22 mouse cellular contexts compared by ENCODE assay signal in genomic region chr2:156773470-156773869, GRCm38 (mm10). TPM values are rescaled to one million over a fixed set of nuclear protein-coding genes. Genes with fewer than 3 reads are reported as not detected.
"Had no signal": no experiment of that assay in that cellular context is flagged by ENCODE, and none has a peak within 500 bp of the region (broad histone marks: within the 10 kb centered on the region; RNA-seq: fewer than 3 reads in every experiment).

No protein-coding gene starts in this region.

- H3K4me2 ChIP-seq: midbrain, embryonic 12.5 days; midbrain, embryonic 15.5 days; neural tube, embryonic 12.5 days; neural tube, embryonic 15.5 days had no signal

- H3K4me3 ChIP-seq: limb, embryonic 10.5 days; midbrain, embryonic 12.5 days; midbrain, embryonic 15.5 days; neural tube, embryonic 12.5 days; neural tube, embryonic 15.5 days; stomach, embryonic 15.5 days had no signal

- H3K36me3 ChIP-seq: limb, embryonic 10.5 days; limb, embryonic 13.5 days; midbrain, embryonic 12.5 days; midbrain, embryonic 15.5 days; neural tube, embryonic 12.5 days; neural tube, embryonic 15.5 days; stomach, embryonic 15.5 days had no signal

- ATAC-seq: intestine, embryonic 16.5 days; liver, postnatal 0 days; lung, postnatal 0 days; midbrain, embryonic 15.5 days had no signal

- H3K27ac ChIP-seq: limb, embryonic 10.5 days; liver, embryonic 14.5 days; macrophage; midbrain, embryonic 12.5 days; midbrain, embryonic 15.5 days; neural tube, embryonic 12.5 days; neural tube, embryonic 15.5 days had no signal

- H3K9me3 ChIP-seq: limb, embryonic 10.5 days; limb, embryonic 13.5 days; midbrain, embryonic 12.5 days; midbrain, embryonic 15.5 days; neural tube, embryonic 12.5 days; neural tube, embryonic 15.5 days; stomach, embryonic 15.5 days had no signal

- DNase-seq: kidney, adult 18-20 months; kidney, adult 9 months; kidney, postnatal 14 days; kidney, postnatal 4 days; liver; liver, postnatal 0 days; lung, embryonic 14.5 days; right cerebral cortex, postnatal 14 days; spleen, adult 18-20 months; thymus, postnatal 25 days had no signal

- H3K9ac ChIP-seq: limb, embryonic 13.5 days; liver, embryonic 14.5 days; liver, postnatal 0 days; lung, embryonic 14.5 days; midbrain, embryonic 12.5 days; midbrain, embryonic 15.5 days; neural tube, embryonic 12.5 days; neural tube, embryonic 15.5 days; stomach, embryonic 15.5 days had no signal

- H3K27me3 ChIP-seq: limb, embryonic 13.5 days; midbrain, embryonic 15.5 days; neural tube, embryonic 12.5 days; stomach, embryonic 15.5 days had no signal

RNA-seq across cellular contexts. Expression of gene Myl9, which starts 1.8 kb away (rescaled TPM):
- total RNA-seq: megakaryocyte, adult 5-6 weeks had no signal
- polyA plus RNA-seq: macrophage had no signal
